Mouse (Mus musculus) heart, postnatal 0 days (tissue): ENCODE measurements at regions not wholly inside any gene's neighbourhood (a gene's known extent, or its start where the extent isn't known, plus 50 kb on each side); places are given as distances from the start of the nearest gene placed in this dataset.
A peak's percentile ranks its signal among the peaks of the same experiment; 100 is the strongest.

Experiments used
- ATAC-seq: fragments of 200-750 bp; cut with Nextera tagmentation; 2 replicates; pipeline ENCODE4 v1.8.0; 2017; ENCODE audit warnings: low read depth, moderate number of reproducible peaks, moderate library complexity; ENCODE audit not compliant: insufficient read depth
- DNase-seq: peaks from one replicate; pipeline ENCODE4 v3.0.0-alpha.2; 2016; ENCODE audit warnings: low spot score
- H3K27ac ChIP-seq: fragments of 300-500 bp; sonication (generic); 2 replicates; pipeline ENCODE4 v1.5.1; 2014; ENCODE audit warnings: low read depth, mild to moderate bottlenecking
- H3K27me3 ChIP-seq: fragments of 300-500 bp; sonication (generic); 2 replicates; pipeline ENCODE4 v1.6.1; 2014; ENCODE audit warnings: low read length, mixed read lengths; ENCODE audit not compliant: control insufficient read depth, insufficient read depth
- H3K36me3 ChIP-seq: fragments of 300-500 bp; sonication (generic); replicated peaks from 2 replicates; pipeline ENCODE4 v1.6.1; 2014; ENCODE audit warnings: low read length, mixed read lengths; ENCODE audit not compliant: control insufficient read depth, insufficient read depth
- H3K4me1 ChIP-seq: fragments of 300-500 bp; sonication (generic); 2 replicates; pipeline ENCODE4 v1.6.1; 2014; ENCODE audit warnings: antibody characterized with exemption; ENCODE audit not compliant: control insufficient read depth, insufficient read depth
- H3K4me2 ChIP-seq: fragments of 300-500 bp; sonication (generic); 2 replicates; pipeline ENCODE4 v1.6.1; 2014; ENCODE audit warnings: low read depth, mild to moderate bottlenecking, low read length, moderate library complexity
- H3K4me3 ChIP-seq: fragments of 300-500 bp; sonication (generic); 2 replicates; pipeline ENCODE4 v1.5.1; 2014; ENCODE audit warnings: low read depth, low read length
- H3K9ac ChIP-seq: fragments of 300-500 bp; sonication (generic); replicated peaks from 2 replicates; pipeline ENCODE4 v1.6.1; 2014; ENCODE audit warnings: low read depth, low read length, mixed read lengths
- H3K9me3 ChIP-seq: fragments of 300-500 bp; sonication (generic); replicated peaks from 2 replicates; pipeline ENCODE4 v1.6.1; 2016; ENCODE audit warnings: low read length; ENCODE audit not compliant: control insufficient read depth
- CTCF ChIP-seq: IDR thresholded peaks from 2 replicates; pipeline ENCODE4 v1.5.1; 2016; ENCODE audit warnings: antibody characterized with exemption, control low read depth, low read depth
- EP300 ChIP-seq: IDR thresholded peaks from 2 replicates; pipeline ENCODE4 v1.6.1; 2016; ENCODE audit warnings: antibody characterized with exemption, low read depth
- WGBS: fragments of 180-500 bp; shearing (Covaris S2); extraction: QIAGEN DNeasy Blood & Tissue Kit; methylation state at CpG from one replicate; pipeline ENCODE4 v1.1.7; 2014; 5-methylcytosine and 5-hydroxymethylcytosine counted together

DNA sequence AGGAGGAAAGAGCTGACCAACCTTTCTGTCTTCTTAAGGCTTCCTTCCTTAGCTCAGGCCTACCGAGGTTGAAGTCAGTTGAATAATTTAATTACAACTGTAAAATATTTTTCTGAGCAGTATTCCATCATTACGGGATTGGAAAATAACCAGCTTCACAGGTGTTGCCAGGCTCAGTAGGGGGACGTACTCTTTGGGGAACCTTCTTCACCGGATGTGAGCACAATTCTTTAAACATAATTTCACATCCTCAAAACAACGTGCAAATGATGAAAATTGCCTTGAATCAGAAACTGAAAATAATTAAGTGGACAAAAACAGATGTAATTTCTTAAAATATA, 515.9 kb downstream of the Tns3 start:
- 75% methylated on average over 5 of the region's 5 CpGs for WGBS
- Histone ChIP-seq H3K27ac (no peak overlapping the region), H3K4me1 (no peaks in the 10 kb centered on the region), H3K27me3 (no peaks in the 10 kb centered on the region), H3K36me3 (no peaks in the 10 kb centered on the region), H3K4me2 (no peak overlapping the region), H3K9me3 (no peaks in the 10 kb centered on the region), H3K9ac (no peak overlapping the region), H3K4me3 (no peak overlapping the region)
- no peak for ATAC-seq
- TF ChIP-seq EP300: no peak
- TF ChIP-seq CTCF: no peak
- DNase-seq: no peak

DNA sequence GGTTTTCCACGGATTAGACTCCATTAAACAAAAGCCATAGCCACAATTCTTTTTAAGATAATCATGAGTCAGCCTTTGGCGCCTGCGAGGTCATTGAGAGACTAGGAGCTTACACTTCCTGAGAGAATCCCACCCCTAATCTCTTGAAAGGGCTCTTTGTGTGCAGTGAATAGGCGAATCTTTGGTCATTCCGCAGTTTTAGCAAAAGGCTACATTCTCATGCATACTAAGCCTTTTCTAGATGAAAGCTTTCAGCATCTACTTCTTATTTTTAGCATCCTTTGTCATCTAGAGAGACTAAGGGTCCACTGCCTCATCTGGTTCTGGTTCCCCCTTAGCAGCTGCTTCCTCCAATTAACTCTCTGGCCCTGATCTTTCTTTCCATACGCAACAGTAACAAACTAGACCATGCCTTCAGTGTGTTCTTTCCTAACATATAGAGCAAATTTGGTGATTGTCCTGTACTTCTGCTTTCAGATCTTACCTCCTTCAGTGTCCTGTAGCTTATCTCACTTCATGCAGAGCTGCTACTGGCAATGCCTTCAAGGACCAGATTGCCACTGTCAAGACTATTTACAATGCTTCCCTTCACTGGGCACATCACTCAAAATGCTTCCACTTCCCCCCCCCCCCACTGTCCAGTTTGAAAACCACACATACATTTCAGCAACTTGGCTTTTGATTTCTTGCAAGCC, 516.4 kb downstream of the Tns3 start:
- H3K9me3 ChIP-seq: no peaks in the 10 kb centered on the region
- no peak overlapping the region for H3K4me2 ChIP-seq
- ATAC-seq (peak; percentile 41; the same call in 1 of the 2 replicates), DNase-seq (peak; percentile 7)
- no peaks in the 10 kb centered on the region for H3K4me1 ChIP-seq
- H3K9ac ChIP-seq: no peak overlapping the region
- no peaks in the 10 kb centered on the region for H3K36me3 ChIP-seq
- no peak for TF ChIP-seq EP300
- no peak for TF ChIP-seq CTCF
- 57% methylated on average over 6 of the region's 6 CpGs for WGBS
- no peaks in the 10 kb centered on the region for H3K27me3 ChIP-seq
- H3K27ac ChIP-seq: 0 out of 2 replicates have a peak overlapping the region, but pooled peaks have one; percentile 7
- H3K4me3 ChIP-seq: no peak overlapping the region

DNA sequence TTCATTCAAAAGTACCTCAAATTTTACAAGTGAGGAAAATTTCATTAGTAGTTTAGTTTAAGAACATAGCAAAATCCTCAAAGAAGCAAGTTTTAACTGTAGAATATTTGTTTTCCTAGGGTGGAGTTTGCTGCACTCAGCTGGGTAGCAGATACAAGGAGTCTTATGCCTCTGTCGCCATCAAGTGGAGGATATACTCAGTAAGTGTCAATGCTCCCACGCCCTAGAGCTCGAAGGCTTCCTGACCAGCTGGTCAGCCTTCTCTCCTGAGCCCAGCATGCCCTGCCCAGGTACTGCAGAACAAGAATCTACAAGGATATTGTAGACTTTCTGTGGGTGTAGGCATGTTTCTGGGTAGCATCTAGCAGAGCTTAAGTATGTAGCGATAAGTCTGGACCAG, 527.0 kb downstream of the Tns3 start:
- Histone ChIP-seq H3K4me3 (no peak overlapping the region), H3K27ac (no peak overlapping the region), H3K9ac (no peak overlapping the region), H3K27me3 (no peaks in the 10 kb centered on the region), H3K4me1 (no peaks in the 10 kb centered on the region), H3K36me3 (no peaks in the 10 kb centered on the region), H3K9me3 (no peaks in the 10 kb centered on the region), H3K4me2 (no peak overlapping the region)
- peak; percentile 10 for DNase-seq
- 35% methylated on average over 4 of the region's 4 CpGs for WGBS
- ATAC-seq: no peak
- no peak for TF ChIP-seq EP300
- peak; percentile 42 for TF ChIP-seq CTCF

DNA sequence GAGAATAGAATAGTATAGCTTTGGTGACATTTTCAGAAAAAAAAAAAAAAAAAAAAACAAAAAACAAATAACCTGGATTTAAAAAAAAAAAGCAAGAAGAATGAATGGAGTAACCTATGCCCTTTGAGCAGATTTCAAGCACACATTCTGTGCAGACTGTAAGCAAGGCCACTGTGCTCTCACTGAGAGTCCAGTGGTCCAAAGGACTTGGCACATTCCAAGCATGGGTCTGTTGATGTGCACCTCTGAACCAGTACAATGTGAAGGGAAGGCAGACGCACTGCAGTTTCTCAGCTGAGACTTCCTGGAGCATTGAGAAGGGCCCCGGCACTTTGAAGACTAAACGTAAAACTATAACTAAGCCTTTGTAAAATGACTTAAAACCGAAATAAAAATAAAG, 527.7 kb downstream of the Tns3 start:
- Histone ChIP-seq H3K27ac (no peak overlapping the region), H3K4me1 (no peaks in the 10 kb centered on the region), H3K9ac (no peak overlapping the region), H3K27me3 (no peaks in the 10 kb centered on the region), H3K9me3 (no peaks in the 10 kb centered on the region), H3K36me3 (no peaks in the 10 kb centered on the region), H3K4me3 (no peak overlapping the region), H3K4me2 (no peak overlapping the region)
- ATAC-seq (no peak), DNase-seq (no peak)
- no peak for TF ChIP-seq CTCF
- TF ChIP-seq EP300: no peak
- 81% methylated on average over 4 of the region's 4 CpGs for WGBS

DNA sequence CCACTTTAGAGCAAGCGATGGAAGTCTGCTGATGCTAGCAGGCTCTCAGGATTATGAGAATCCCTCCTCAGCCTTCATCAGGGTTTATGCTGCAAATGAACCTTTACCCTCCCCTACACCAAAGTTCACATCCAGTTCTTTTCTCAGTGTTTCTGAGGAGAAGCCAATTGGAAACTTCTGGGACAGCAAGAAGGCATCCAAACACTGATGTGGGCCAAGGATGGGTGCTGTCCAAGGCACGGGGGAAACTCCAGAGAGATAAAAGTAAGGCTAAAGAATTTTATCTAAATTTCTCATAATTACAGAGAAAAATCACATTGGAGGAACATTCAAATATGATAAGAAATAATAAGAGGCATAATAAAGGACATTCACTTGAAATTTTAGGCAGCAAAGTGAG, 555.0 kb downstream of the Tns3 start:
- TF ChIP-seq EP300: no peak
- no peak for TF ChIP-seq CTCF
- ATAC-seq: no peak
- Histone ChIP-seq H3K4me1 (no peaks in the 10 kb centered on the region), H3K27ac (no peak overlapping the region), H3K27me3 (no peaks in the 10 kb centered on the region), H3K36me3 (no peaks in the 10 kb centered on the region), H3K9ac (no peak overlapping the region), H3K4me2 (no peak overlapping the region), H3K4me3 (no peak overlapping the region), H3K9me3 (no peaks in the 10 kb centered on the region)
- 68% methylated on average over 2 of the region's 2 CpGs for WGBS
- DNase-seq: no peak

DNA sequence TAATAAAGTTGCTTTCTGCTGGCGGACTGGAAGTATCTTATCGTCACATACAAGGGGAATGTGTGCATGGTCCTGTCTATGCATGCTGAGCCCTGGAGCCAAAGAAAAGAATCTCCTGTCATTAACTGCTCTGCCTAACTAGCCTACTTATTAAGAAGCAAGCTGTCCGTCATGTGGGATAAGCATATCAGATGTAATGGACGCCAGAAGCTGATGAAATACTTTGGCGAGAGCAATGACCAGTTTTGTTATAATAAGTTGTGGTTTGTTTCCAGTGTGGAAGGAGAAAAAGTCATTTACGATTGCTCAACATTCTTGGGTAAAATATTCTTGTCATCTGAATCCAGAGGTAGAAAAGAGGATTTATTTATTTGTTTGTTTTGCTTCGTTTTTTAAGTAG, 563.2 kb downstream of the Tns3 start:
- H3K36me3 ChIP-seq: no peaks in the 10 kb centered on the region
- 59% methylated on average over 7 of the region's 7 CpGs for WGBS
- no peak overlapping the region for H3K4me2 ChIP-seq
- DNase-seq (peak; percentile 14), ATAC-seq (no peak)
- TF ChIP-seq CTCF (no peak), EP300 (no peak)
- no peaks in the 10 kb centered on the region for H3K27me3 ChIP-seq
- no peak overlapping the region for H3K9ac ChIP-seq
- no peaks in the 10 kb centered on the region for H3K9me3 ChIP-seq
- no peaks in the 10 kb centered on the region for H3K4me1 ChIP-seq
- no peak overlapping the region for H3K4me3 ChIP-seq
- no peak overlapping the region for H3K27ac ChIP-seq
